12 mouse cellular contexts compared by ENCODE assay signal in the genomic region with DNA sequence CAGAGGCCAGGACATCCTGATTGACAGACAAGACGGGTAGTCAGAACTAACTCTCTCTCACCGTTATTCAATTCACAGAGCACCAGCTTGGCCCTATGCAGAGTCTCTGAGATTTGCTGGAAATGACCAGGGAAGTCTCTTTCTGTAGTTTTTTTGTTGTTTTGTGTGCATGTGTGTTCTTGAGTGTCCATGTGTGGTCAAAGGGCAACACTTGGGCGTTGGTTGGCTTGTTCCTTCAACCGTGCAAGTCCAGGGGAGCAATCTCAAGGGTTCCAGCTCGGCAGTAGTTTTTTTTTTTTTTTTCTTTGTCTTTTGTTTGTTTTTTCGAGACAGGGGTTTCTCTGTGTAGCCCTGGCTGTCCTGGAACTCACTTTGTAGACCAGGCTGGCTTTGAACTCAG. TPM values are rescaled to one million over a fixed set of nuclear protein-coding genes. Genes with fewer than 3 reads are reported as not detected.
A peak's percentile ranks its signal among the peaks of the same experiment; 100 is the strongest.
DNase-seq lines count a peak whose midpoint lies in the region; ATAC-seq lines count a peak whose summit lies in the region.
"Had no signal": no experiment of that assay in that cellular context is flagged by ENCODE, and none has a peak within 500 bp of the region (broad histone marks: within the 10 kb centered on the region; RNA-seq: fewer than 3 reads in every experiment).

No protein-coding gene starts in this region.

- H3K27me3 ChIP-seq in intestine, embryonic 14.5 days (replicated peaks; ENCODE audit: control insufficient read depth, insufficient read depth, low read length), result 0 out of 2 replicates have a peak, but pooled peaks cover 3% of the 10 kb centered on the region
- no peaks in the 10 kb centered on the region for H3K27me3 ChIP-seq in intestine, embryonic 16.5 days (replicated peaks; ENCODE audit: control insufficient read depth, insufficient read depth, low read length)
- peaks cover 6% of the 10 kb centered on the region; the same call in 1 of the 2 replicates for H3K27me3 ChIP-seq in neural tube, embryonic 12.5 days (replicated peaks)
- peaks cover 7% of the 10 kb centered on the region for H3K27me3 ChIP-seq in limb, embryonic 12.5 days
- peaks cover 15% of the 10 kb centered on the region for H3K27me3 ChIP-seq in neural tube, embryonic 15.5 days (replicated peaks)

- no peaks in the 10 kb centered on the region for H3K36me3 ChIP-seq in intestine, embryonic 14.5 days (ENCODE audit: control insufficient read depth, insufficient read depth, low read length)
- peaks cover under 1% of the 10 kb centered on the region; the same call in 1 of the 2 replicates for H3K36me3 ChIP-seq in intestine, embryonic 16.5 days (ENCODE audit: control insufficient read depth, insufficient read depth, low read length)
- no peaks in the 10 kb centered on the region for H3K36me3 ChIP-seq in neural tube, embryonic 12.5 days
- peaks cover 2% of the 10 kb centered on the region; the same call in 1 of the 2 replicates for H3K36me3 ChIP-seq in limb, embryonic 12.5 days
- H3K36me3 ChIP-seq in neural tube, embryonic 15.5 days, result no peaks in the 10 kb centered on the region

- DNase-seq in intestine, embryonic 14.5 days (ENCODE audit: low spot score), result no peak
- DNase-seq in neural tube, embryonic 10.5 days (ENCODE audit: extremely low spot score, low spot score), result no peak
- DNase-seq in right cerebral cortex, postnatal 4 days, result no peak
- DNase-seq: adrenal gland, adult 2 months; cerebellum, adult 9-10 months; embryo, embryonic 11 days; heart, adult 2 months; layer of hippocampus, postnatal 36 days had no signal

- no peak overlapping the region for H3K9ac ChIP-seq in intestine, embryonic 14.5 days (ENCODE audit: low read length)
- no peak overlapping the region for H3K9ac ChIP-seq in intestine, embryonic 16.5 days (ENCODE audit: low read depth, low read length)
- H3K9ac ChIP-seq in neural tube, embryonic 12.5 days, result no peak overlapping the region
- no peak overlapping the region for H3K9ac ChIP-seq in limb, embryonic 12.5 days (replicated peaks)
- no peak overlapping the region for H3K9ac ChIP-seq in neural tube, embryonic 15.5 days (replicated peaks)

- H3K4me2 ChIP-seq in intestine, embryonic 14.5 days (ENCODE audit: low read length), result 0 out of 2 replicates have a peak overlapping the region, but pooled peaks have one; percentile 85
- no peak overlapping the region for H3K4me2 ChIP-seq in intestine, embryonic 16.5 days (ENCODE audit: low read depth, low read length)
- H3K4me2 ChIP-seq in neural tube, embryonic 12.5 days (replicated peaks), result peak overlapping the region; percentile 94; the same call in 1 of the 2 replicates
- 0 out of 2 replicates have a peak overlapping the region, but pooled peaks have one; percentile 98 for H3K4me2 ChIP-seq in limb, embryonic 12.5 days
- H3K4me2 ChIP-seq in neural tube, embryonic 15.5 days, result 0 out of 2 replicates have a peak overlapping the region, but pooled peaks have one; percentile 98

- H3K27ac ChIP-seq in intestine, embryonic 14.5 days (ENCODE audit: low read depth), result no peak overlapping the region
- no peak overlapping the region for H3K27ac ChIP-seq in intestine, embryonic 16.5 days (ENCODE audit: low read length)
- H3K27ac ChIP-seq in neural tube, embryonic 12.5 days, result no peak overlapping the region
- no peak overlapping the region for H3K27ac ChIP-seq in limb, embryonic 12.5 days
- H3K27ac ChIP-seq in neural tube, embryonic 15.5 days (replicated peaks), result no peak overlapping the region

- H3K9me3 ChIP-seq in intestine, embryonic 14.5 days (ENCODE audit: control insufficient read depth, low read length), result no peaks in the 10 kb centered on the region
- H3K9me3 ChIP-seq in intestine, embryonic 16.5 days (ENCODE audit: control insufficient read depth, low read length), result no peaks in the 10 kb centered on the region
- H3K9me3 ChIP-seq in neural tube, embryonic 12.5 days, result no peaks in the 10 kb centered on the region
- H3K9me3 ChIP-seq in limb, embryonic 12.5 days, result no peaks in the 10 kb centered on the region
- H3K9me3 ChIP-seq in neural tube, embryonic 15.5 days (replicated peaks), result no peaks in the 10 kb centered on the region

- H3K4me3 ChIP-seq in intestine, embryonic 14.5 days (ENCODE audit: low read depth, low read length), result no peak overlapping the region
- H3K4me3 ChIP-seq in intestine, embryonic 16.5 days (ENCODE audit: low read length), result no peak overlapping the region
- H3K4me3 ChIP-seq in neural tube, embryonic 12.5 days, result no peak overlapping the region
- H3K4me3 ChIP-seq in limb, embryonic 12.5 days (replicated peaks), result peak overlapping the region; percentile 89; the same call in 1 of the 2 replicates
- H3K4me3 ChIP-seq in neural tube, embryonic 15.5 days (replicated peaks), result 0 out of 2 replicates have a peak overlapping the region, but pooled peaks have one; percentile 63

- peaks cover 16% of the 10 kb centered on the region for H3K4me1 ChIP-seq in intestine, embryonic 14.5 days (replicated peaks; ENCODE audit: control insufficient read depth, insufficient read depth, low read length)
- peaks cover 34% of the 10 kb centered on the region for H3K4me1 ChIP-seq in intestine, embryonic 16.5 days (ENCODE audit: control insufficient read depth, insufficient read depth, low read length)
- peaks cover 33% of the 10 kb centered on the region for H3K4me1 ChIP-seq in neural tube, embryonic 12.5 days
- peaks cover 30% of the 10 kb centered on the region for H3K4me1 ChIP-seq in limb, embryonic 12.5 days (replicated peaks)
- H3K4me1 ChIP-seq in neural tube, embryonic 15.5 days, result peaks cover 35% of the 10 kb centered on the region

- no peak for ATAC-seq in intestine, embryonic 14.5 days (replicated peaks; ENCODE audit: low FRiP score, low TSS enrichment, low read depth)
- ATAC-seq in intestine, embryonic 16.5 days, result no peak
- no peak for ATAC-seq in neural tube, embryonic 12.5 days (ENCODE audit: low FRiP score, low read depth)
- no peak for ATAC-seq in limb, embryonic 12.5 days (ENCODE audit: insufficient number of reproducible peaks, insufficient read depth, low FRiP score, low TSS enrichment, low read depth)
- ATAC-seq in neural tube, embryonic 15.5 days (ENCODE audit: low FRiP score), result no peak

- WGBS in intestine, embryonic 14.5 days, result 55% methylated on average over 6 of the region's 6 CpGs
- 52% methylated on average over 6 of the region's 6 CpGs for WGBS in intestine, embryonic 16.5 days
- 57% methylated on average over 6 of the region's 6 CpGs for WGBS in neural tube, embryonic 12.5 days
- 58% methylated on average over 6 of the region's 6 CpGs for WGBS in limb, embryonic 12.5 days
- 62% methylated on average over 6 of the region's 6 CpGs for WGBS in neural tube, embryonic 15.5 days

RNA-seq across cellular contexts. Expression of gene Gm20431, which starts 1.4 kb away (rescaled TPM):
- polyA plus RNA-seq in intestine, embryonic 14.5 days (2014; fragmentation: Nextera tagmentation; extraction: Ambion mirVana), result 6.1 and 7.7 TPM in 2 replicates
- 2.0 and 3.2 TPM in 2 replicates for polyA plus RNA-seq in intestine, embryonic 16.5 days (2015; fragmentation: Nextera tagmentation; extraction: Ambion mirVana)
- 11.7 and 12.8 TPM in 2 replicates for polyA plus RNA-seq in neural tube, embryonic 12.5 days (2016; fragmentation: Nextera tagmentation; extraction: Ambion mirVana)
- polyA plus RNA-seq in limb, embryonic 12.5 days (2016; fragmentation: Nextera tagmentation; extraction: Ambion mirVana), result 7.5 and 11.9 TPM in 2 replicates
- 8.0 and 13.8 TPM in 2 replicates for polyA plus RNA-seq in neural tube, embryonic 15.5 days (2015; fragmentation: Nextera tagmentation; extraction: Ambion mirVana)

RNA-seq across cellular contexts. Expression of gene Cebpb, which starts 26.0 kb away (rescaled TPM):
- polyA plus RNA-seq in intestine, embryonic 14.5 days (2014; fragmentation: Nextera tagmentation; extraction: Ambion mirVana), result 2.8 and 12.4 TPM in 2 replicates
- polyA plus RNA-seq in intestine, embryonic 16.5 days (2015; fragmentation: Nextera tagmentation; extraction: Ambion mirVana), result 0.65 and 0.93 TPM in 2 replicates
- polyA plus RNA-seq in neural tube, embryonic 12.5 days (2016; fragmentation: Nextera tagmentation; extraction: Ambion mirVana), result 3.4 and 3.6 TPM in 2 replicates
- polyA plus RNA-seq in limb, embryonic 12.5 days (2016; fragmentation: Nextera tagmentation; extraction: Ambion mirVana), result 3.7 and 4.0 TPM in 2 replicates
- polyA plus RNA-seq in neural tube, embryonic 15.5 days (2015; fragmentation: Nextera tagmentation; extraction: Ambion mirVana), result 2.5 and 3.4 TPM in 2 replicates

RNA-seq across cellular contexts. Expression of gene Tmem189, which starts 26.9 kb away (rescaled TPM):
- 35.1 and 42.0 TPM in 2 replicates for polyA plus RNA-seq in intestine, embryonic 14.5 days (2014; fragmentation: Nextera tagmentation; extraction: Ambion mirVana)
- polyA plus RNA-seq in intestine, embryonic 16.5 days (2015; fragmentation: Nextera tagmentation; extraction: Ambion mirVana), result 28.6 and 33.7 TPM in 2 replicates
- polyA plus RNA-seq in neural tube, embryonic 12.5 days (2016; fragmentation: Nextera tagmentation; extraction: Ambion mirVana), result 42.0 and 45.2 TPM in 2 replicates
- polyA plus RNA-seq in limb, embryonic 12.5 days (2016; fragmentation: Nextera tagmentation; extraction: Ambion mirVana), result 39.3 and 40.8 TPM in 2 replicates
- 41.4 and 44.1 TPM in 2 replicates for polyA plus RNA-seq in neural tube, embryonic 15.5 days (2015; fragmentation: Nextera tagmentation; extraction: Ambion mirVana)

RNA-seq across cellular contexts. Expression of gene Ube2v1, which starts 30.8 kb away (rescaled TPM):
- polyA plus RNA-seq in intestine, embryonic 14.5 days (2014; fragmentation: Nextera tagmentation; extraction: Ambion mirVana), result 254 and 279 TPM in 2 replicates
- polyA plus RNA-seq in intestine, embryonic 16.5 days (2015; fragmentation: Nextera tagmentation; extraction: Ambion mirVana), result 273 and 293 TPM in 2 replicates
- polyA plus RNA-seq in neural tube, embryonic 12.5 days (2016; fragmentation: Nextera tagmentation; extraction: Ambion mirVana), result 315 and 326 TPM in 2 replicates
- 264 and 267 TPM in 2 replicates for polyA plus RNA-seq in limb, embryonic 12.5 days (2016; fragmentation: Nextera tagmentation; extraction: Ambion mirVana)
- 351 and 371 TPM in 2 replicates for polyA plus RNA-seq in neural tube, embryonic 15.5 days (2015; fragmentation: Nextera tagmentation; extraction: Ambion mirVana)

Comparison
In these comparisons a context has a peak if more than half of its experiments do, and no peak if none do; other contexts are left out.
1. H3K4me3 ChIP-seq: peak in limb, embryonic 12.5 days (single experiment) and neural tube, embryonic 15.5 days (single experiment); none in intestine, embryonic 14.5 days (single experiment), intestine, embryonic 16.5 days (single experiment) and neural tube, embryonic 12.5 days (single experiment).